In the genomic region with DNA sequence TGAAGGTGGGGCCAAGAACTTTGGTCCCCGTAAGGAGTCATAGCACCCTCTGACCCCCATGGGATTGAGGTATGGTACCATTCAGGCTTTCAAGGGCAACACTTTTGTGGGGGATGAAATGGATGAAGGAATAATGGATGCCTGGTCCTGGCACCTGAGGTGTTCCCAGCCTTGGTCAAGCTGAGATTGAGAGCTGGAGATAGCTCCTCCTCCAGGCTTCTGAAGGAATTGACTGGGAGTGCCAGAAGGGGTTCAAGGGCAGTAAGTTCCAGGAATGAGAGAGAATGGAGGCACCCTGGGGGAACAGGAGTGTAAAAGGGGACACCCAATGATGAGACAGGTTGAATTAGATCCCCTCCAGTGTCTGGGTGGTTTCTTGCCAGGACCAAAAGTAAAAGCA, we compare ENCODE assay signal across 13 mouse cellular contexts. TPM values are rescaled to one million over a fixed set of nuclear protein-coding genes. Genes with fewer than 3 reads are reported as not detected.
DNase-seq lines count a peak whose midpoint lies in the region; ATAC-seq and TF ChIP-seq lines count a peak whose summit lies in the region.
"Had no signal": no experiment of that assay in that cellular context is flagged by ENCODE, and none has a peak within 500 bp of the region (broad histone marks: within the 10 kb centered on the region; RNA-seq: fewer than 3 reads in every experiment).

No protein-coding gene starts in this region.

- WGBS in forebrain, embryonic 13.5 days: 67% methylated on average over 1 of the region's 1 CpGs
- WGBS in forebrain, embryonic 11.5 days: 65% methylated on average over 1 of the region's 1 CpGs
- WGBS in lung, embryonic 14.5 days: 70% methylated on average over 1 of the region's 1 CpGs
- 50% methylated on average over 1 of the region's 1 CpGs for WGBS in forebrain, embryonic 15.5 days

- H3K27me3 ChIP-seq in forebrain, embryonic 13.5 days: peaks cover 13% of the 10 kb centered on the region
- H3K27me3 ChIP-seq in forebrain, embryonic 11.5 days (ENCODE audit: control insufficient read depth, insufficient read depth, low read length): peaks cover 48% of the 10 kb centered on the region
- H3K27me3 ChIP-seq in lung, embryonic 14.5 days (ENCODE audit: insufficient read depth, low read length): peaks cover 64% of the 10 kb centered on the region
- no peaks in the 10 kb centered on the region for H3K27me3 ChIP-seq in forebrain, embryonic 15.5 days
- H3K27me3 ChIP-seq in myocyte (ENCODE audit: control insufficient read depth, insufficient read depth, insufficient read length): no peaks in the 10 kb centered on the region

- peaks cover 6% of the 10 kb centered on the region for H3K79me2 ChIP-seq in myocyte (ENCODE audit: control insufficient read depth, insufficient read depth)

- peak overlapping the region; percentile 69 for H3K9ac ChIP-seq in forebrain, embryonic 13.5 days
- no peak overlapping the region for H3K9ac ChIP-seq in forebrain, embryonic 11.5 days (ENCODE audit: low read length)
- H3K9ac ChIP-seq in lung, embryonic 14.5 days: no peak overlapping the region
- H3K9ac ChIP-seq in forebrain, embryonic 15.5 days (replicated peaks): peak overlapping the region; percentile 97
- H3K9ac ChIP-seq: intestine, embryonic 15.5 days had no signal

- peaks cover 9% of the 10 kb centered on the region for H3K36me3 ChIP-seq in forebrain, embryonic 13.5 days (ENCODE audit: poor library complexity, severe bottlenecking)
- H3K36me3 ChIP-seq in forebrain, embryonic 11.5 days (ENCODE audit: control insufficient read depth, insufficient read depth, low read length): no peaks in the 10 kb centered on the region
- no peaks in the 10 kb centered on the region for H3K36me3 ChIP-seq in lung, embryonic 14.5 days (ENCODE audit: insufficient read depth)
- H3K36me3 ChIP-seq in forebrain, embryonic 15.5 days: no peaks in the 10 kb centered on the region
- H3K36me3 ChIP-seq in myocyte (ENCODE audit: control insufficient read depth, insufficient read depth): no peaks in the 10 kb centered on the region
- H3K36me3 ChIP-seq: intestine, embryonic 15.5 days had no signal

- peak overlapping the region; percentile 91 for H3K4me3 ChIP-seq in forebrain, embryonic 13.5 days
- no peak overlapping the region for H3K4me3 ChIP-seq in forebrain, embryonic 11.5 days (ENCODE audit: low read depth, low read length)
- no peak overlapping the region for H3K4me3 ChIP-seq in lung, embryonic 14.5 days (ENCODE audit: low read depth, low read length)
- H3K4me3 ChIP-seq in forebrain, embryonic 15.5 days: peak overlapping the region; percentile 61
- peak overlapping the region; percentile 42 for H3K4me3 ChIP-seq in myocyte
- H3K4me3 ChIP-seq: intestine, embryonic 15.5 days had no signal

- no peaks in the 10 kb centered on the region for H3K9me3 ChIP-seq in forebrain, embryonic 13.5 days (replicated peaks)
- no peaks in the 10 kb centered on the region for H3K9me3 ChIP-seq in forebrain, embryonic 11.5 days (ENCODE audit: control insufficient read depth, low read length)
- no peaks in the 10 kb centered on the region for H3K9me3 ChIP-seq in lung, embryonic 14.5 days (ENCODE audit: low read depth, low read length)
- H3K9me3 ChIP-seq in forebrain, embryonic 15.5 days: no peaks in the 10 kb centered on the region
- H3K9me3 ChIP-seq: intestine, embryonic 15.5 days had no signal

- peak; percentile 34 for TF ChIP-seq CTCF in lung, embryonic 14.5 days (IDR thresholded peaks at IDR 0.05; ENCODE audit: low read depth)

- H3K27ac ChIP-seq in forebrain, embryonic 13.5 days: peak overlapping the region; percentile 95
- H3K27ac ChIP-seq in forebrain, embryonic 11.5 days (ENCODE audit: low read depth, low read length): no peak overlapping the region
- H3K27ac ChIP-seq in lung, embryonic 14.5 days (ENCODE audit: low read depth): no peak overlapping the region
- H3K27ac ChIP-seq in forebrain, embryonic 15.5 days (replicated peaks): peak overlapping the region; percentile 97
- H3K27ac ChIP-seq: macrophage had no signal

- ATAC-seq in forebrain, embryonic 13.5 days: no peak
- no peak for ATAC-seq in forebrain, embryonic 11.5 days (replicated peaks; ENCODE audit: low FRiP score)
- ATAC-seq in lung, embryonic 14.5 days (ENCODE audit: insufficient read depth): no peak
- no peak for ATAC-seq in forebrain, embryonic 15.5 days (replicated peaks)
- ATAC-seq: intestine, embryonic 15.5 days had no signal

- TF ChIP-seq POLR2A in myocyte (IDR thresholded peaks at IDR 0.05; ENCODE audit: insufficient read length, low read depth): no peak

- no peak for DNase-seq in forebrain, embryonic 11.5 days (ENCODE audit: low spot score)
- DNase-seq in lung, embryonic 14.5 days: no peak
- DNase-seq in lung, postnatal 25 days (ENCODE audit: low spot score): no peak
- no peak for DNase-seq in B cell, adult 2 months
- DNase-seq in left cerebral cortex, postnatal 25 days (ENCODE audit: low spot score in 2 of 2): no peak
- DNase-seq: adrenal gland, postnatal 36 days; cerebellum, adult 18-20 months; liver had no signal

- intact Hi-C loops in left cerebral cortex, postnatal 25 days (cut with DNase I): no loop called here

- H3ac ChIP-seq in myocyte (ENCODE audit: control insufficient read depth, insufficient read length): no peak overlapping the region

- H3K4me2 ChIP-seq in forebrain, embryonic 13.5 days: peak overlapping the region; percentile 92
- no peak overlapping the region for H3K4me2 ChIP-seq in forebrain, embryonic 11.5 days (ENCODE audit: low read depth, low read length, severe bottlenecking)
- no peak overlapping the region for H3K4me2 ChIP-seq in lung, embryonic 14.5 days
- peak overlapping the region; percentile 84 for H3K4me2 ChIP-seq in forebrain, embryonic 15.5 days (replicated peaks)
- H3K4me2 ChIP-seq in myocyte (ENCODE audit: low read depth): peak overlapping the region; percentile 70

- peaks cover 79% of the 10 kb centered on the region for H3K4me1 ChIP-seq in forebrain, embryonic 13.5 days
- H3K4me1 ChIP-seq in forebrain, embryonic 11.5 days (replicated peaks; ENCODE audit: control insufficient read depth, insufficient read depth, low read length): peaks cover 15% of the 10 kb centered on the region
- H3K4me1 ChIP-seq in lung, embryonic 14.5 days (ENCODE audit: insufficient read depth): peaks cover 4% of the 10 kb centered on the region; the same call in 1 of the 2 replicates
- peaks cover 71% of the 10 kb centered on the region for H3K4me1 ChIP-seq in forebrain, embryonic 15.5 days

TF ChIP-seq in myocyte, 11 proteins besides CTCF, POLR2A, EP300 and RAD21:
- TF ChIP-seq MYOG (IDR thresholded peaks at IDR 0.05; ENCODE audit: control insufficient read depth in 1 of 3, insufficient read depth in 1 of 3, insufficient read length in 2 of 3, low read depth in 2 of 3): no peak
- no peak for TF ChIP-seq REST (IDR thresholded peaks at IDR 0.05; ENCODE audit: insufficient read depth, insufficient read length)
- no peak for TF ChIP-seq MAX (IDR thresholded peaks at IDR 0.05; ENCODE audit: low read depth)
- TF ChIP-seq CEBPB (IDR thresholded peaks at IDR 0.05; ENCODE audit: insufficient read depth, poor library complexity, severe bottlenecking): no peak
- no peak for TF ChIP-seq USF1 (IDR thresholded peaks at IDR 0.05; ENCODE audit: low read depth)
- TF ChIP-seq POLR2AphosphoS2 (IDR thresholded peaks at IDR 0.05; ENCODE audit: insufficient read length, low read depth): no peak
- no peak for TF ChIP-seq TCF3 (IDR thresholded peaks at IDR 0.05; ENCODE audit: insufficient read length, low read depth)
- TF ChIP-seq SRF (IDR thresholded peaks at IDR 0.05; ENCODE audit: control insufficient read depth, insufficient read length, low read depth): no peak
- TF ChIP-seq TCF12 (IDR thresholded peaks at IDR 0.05; ENCODE audit: insufficient read depth, poor library complexity, severe bottlenecking): no peak
- no peak for TF ChIP-seq MYOD1 (IDR thresholded peaks at IDR 0.05; ENCODE audit: control insufficient read depth in 1 of 3, insufficient read length in 2 of 3, low read depth in 2 of 3)
- TF ChIP-seq E2F4 (IDR thresholded peaks at IDR 0.05; ENCODE audit: insufficient read depth): no peak

RNA-seq across cellular contexts. Expression of gene Foxo6, which starts 3.0 kb away (rescaled TPM):
- 3.1 and 3.8 TPM in 2 replicates for polyA plus RNA-seq in forebrain, embryonic 13.5 days (2015; fragmentation: Nextera tagmentation; extraction: Ambion mirVana)
- polyA plus RNA-seq in forebrain, embryonic 11.5 days (2014; fragmentation: Nextera tagmentation; extraction: Ambion mirVana): 0.39 and 1.1 TPM in 2 replicates
- polyA plus RNA-seq in lung, embryonic 14.5 days (2014; fragmentation: Nextera tagmentation; extraction: Ambion mirVana): 0.11 and 0.34 TPM in 2 replicates
- polyA plus RNA-seq in forebrain, embryonic 15.5 days (2015; fragmentation: Nextera tagmentation; extraction: Ambion mirVana): 4.4 and 5.3 TPM in 2 replicates
- 24.9 TPM for polyA plus RNA-seq in myocyte (2012; fragmentation: generic; extraction: Trizol)
- 10 to 100 TPM; 11.3 to 16.6 TPM for total RNA-seq in left cerebral cortex, postnatal 25 days (2021)
- polyA plus RNA-seq: macrophage had no signal

Comparison
In these comparisons a context has a peak if more than half of its experiments do, and no peak if none do; other contexts are left out.
1. H3K27ac ChIP-seq: peak in forebrain, embryonic 13.5 days (single experiment) and forebrain, embryonic 15.5 days (single experiment); none in forebrain, embryonic 11.5 days (single experiment) and lung, embryonic 14.5 days (single experiment).
2. H3K4me2 ChIP-seq: peak in forebrain, embryonic 13.5 days (single experiment), forebrain, embryonic 15.5 days (single experiment) and myocyte (single experiment); none in forebrain, embryonic 11.5 days (single experiment) and lung, embryonic 14.5 days (single experiment).
3. H3K4me3 ChIP-seq: peak in forebrain, embryonic 13.5 days (single experiment), forebrain, embryonic 15.5 days (single experiment) and myocyte (single experiment); none in forebrain, embryonic 11.5 days (single experiment) and lung, embryonic 14.5 days (single experiment).
4. H3K9ac ChIP-seq: peak in forebrain, embryonic 13.5 days (single experiment) and forebrain, embryonic 15.5 days (single experiment); none in forebrain, embryonic 11.5 days (single experiment) and lung, embryonic 14.5 days (single experiment).